Mouse (Mus musculus) spleen, postnatal 10 days (tissue): ENCODE results near the gene 4930578C19Rik.
A peak's percentile ranks its signal among the peaks of the same experiment; 100 is the strongest.
"Not testable (repeated sequence)": the region's sequence is repeated elsewhere in the genome, so short reads cannot be mapped to it uniquely, and the experiment has no call there.

Source experiments
- DNase-seq, 2 experiments: peaks; one replicate each; pipeline ENCODE4 v3.0.0; 2021 to 2022; ENCODE audit warnings: low spot score in 2 of 2

Gene 4930578C19Rik

DNA sequence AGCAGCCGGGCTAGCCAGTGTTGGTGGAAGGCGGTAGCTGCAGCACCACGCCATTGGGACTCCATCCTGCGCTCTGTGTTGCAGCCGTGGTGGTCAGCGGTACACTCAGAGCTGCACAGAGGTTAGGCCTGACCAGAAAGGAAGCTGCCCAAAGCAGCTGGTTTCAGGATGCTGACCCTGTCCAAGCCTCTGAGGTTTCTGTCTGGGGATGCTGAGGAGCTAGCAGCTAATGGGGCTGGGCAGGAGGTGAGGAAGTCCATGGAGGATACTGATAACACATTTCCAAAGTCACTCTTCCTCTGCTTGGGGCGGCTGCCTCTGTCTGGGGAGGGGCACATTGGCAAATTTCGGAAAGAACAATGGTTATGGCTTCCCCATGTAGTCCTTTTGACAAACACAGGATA, at the start of gene 4930578C19Rik:
TSS of gene 4930578C19Rik (minus strand) at position 200 of the 404 bp plus-strand sequence.
- no peak for DNase-seq

DNA sequence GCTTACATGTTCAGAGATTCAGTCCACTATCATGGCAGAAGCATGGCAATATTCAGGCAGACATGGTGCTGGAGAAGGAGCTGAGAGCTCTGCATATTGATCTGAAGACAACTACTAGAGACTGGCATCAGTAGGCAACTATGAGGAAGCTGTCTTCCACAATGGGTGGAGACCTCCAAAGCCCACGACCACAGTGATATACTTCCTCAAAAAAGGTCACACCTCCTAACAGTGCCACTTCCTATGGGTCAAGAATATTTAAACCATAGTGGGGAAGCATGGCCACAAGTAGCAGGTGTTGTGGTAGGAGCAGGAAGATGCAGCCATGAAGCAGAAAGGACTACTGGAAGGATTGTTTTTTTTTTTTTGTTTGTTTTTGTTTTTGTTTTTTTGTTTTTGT, 6.5 kb upstream of the 4930578C19Rik start:
- DNase-seq, result no peak

DNA sequence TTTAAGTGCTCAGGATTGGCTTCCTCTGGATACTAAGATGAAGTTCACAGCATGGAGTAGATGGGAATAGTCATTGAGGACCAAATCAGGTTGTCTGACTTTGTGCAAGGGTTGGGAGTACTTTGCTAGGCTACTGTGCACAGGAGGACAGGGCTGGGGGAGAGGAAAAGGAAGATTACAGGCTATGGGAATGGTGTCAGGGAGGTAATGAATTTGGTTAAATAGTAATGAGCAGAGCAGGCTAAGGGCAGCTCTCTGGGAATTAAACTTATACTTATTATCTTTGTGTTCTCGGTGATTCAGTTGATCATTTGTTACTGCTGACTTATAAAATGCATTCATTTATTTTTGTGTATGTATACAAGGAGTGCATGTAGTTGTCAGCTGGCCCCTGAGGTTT, 1.7 kb upstream of the 4930578C19Rik start:
- DNase-seq, result no peak

DNA sequence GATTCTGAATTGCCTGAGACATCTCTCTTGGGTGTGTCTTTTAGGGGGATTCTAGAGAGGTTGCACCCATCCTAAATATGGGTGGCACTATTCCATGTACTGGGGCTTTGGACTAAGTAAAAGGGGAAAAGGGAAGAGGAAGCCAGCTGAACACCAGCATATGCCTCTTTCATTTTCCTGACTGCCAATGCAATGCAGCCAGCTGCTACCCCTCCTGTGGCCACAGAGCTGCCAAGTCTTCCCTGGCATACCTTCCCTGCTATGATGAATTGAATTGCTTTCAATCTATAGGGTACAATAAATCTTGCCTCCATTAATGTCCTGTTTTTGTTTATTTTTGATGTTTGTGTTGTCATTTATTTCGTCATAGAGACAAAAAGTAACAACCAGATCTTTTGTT, 9.6 kb downstream of the 4930578C19Rik start:
- no peak for DNase-seq

DNA sequence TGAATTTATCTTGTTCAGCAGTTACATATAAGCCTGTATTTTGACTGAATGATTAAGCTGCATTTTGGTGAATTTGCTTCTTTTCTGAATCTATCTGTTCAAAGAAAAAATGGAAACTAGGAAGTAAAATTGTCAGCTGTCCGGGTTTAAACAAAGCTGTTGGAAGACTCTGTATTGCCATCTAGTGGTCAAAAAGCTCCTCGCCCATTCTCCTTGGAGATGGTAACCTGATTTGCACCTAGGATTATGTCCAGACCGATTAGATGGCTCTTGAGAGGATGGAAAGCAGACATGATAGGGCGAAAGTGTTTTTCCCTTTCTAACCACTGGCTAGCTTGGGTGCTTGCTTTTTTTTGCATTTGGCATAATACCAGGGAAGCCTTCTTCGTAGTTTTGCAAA, 19.1 kb downstream of the 4930578C19Rik start:
- peak in 1 of 2 experiments; percentile 21 for DNase-seq

DNA sequence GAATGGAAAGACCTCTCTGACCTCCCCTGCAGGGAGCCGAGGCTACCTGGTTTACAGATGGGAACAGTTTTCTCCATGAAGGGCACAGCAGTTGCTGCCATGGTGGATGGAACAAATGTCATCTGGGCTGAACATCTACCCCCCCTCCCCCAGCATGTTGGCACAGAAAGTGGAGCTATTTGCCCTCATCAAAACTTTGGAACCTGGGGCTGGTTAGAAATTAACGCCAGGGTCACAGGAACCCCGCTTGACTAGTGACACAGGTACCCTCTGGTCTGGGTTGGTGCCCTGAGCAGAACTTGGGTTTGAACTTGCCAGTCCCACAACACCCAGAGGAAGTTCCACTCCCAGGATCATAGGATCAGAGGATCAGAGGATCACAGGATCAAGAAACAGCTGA, 35.7 kb downstream of the 4930578C19Rik start:
- DNase-seq, result no peak

DNA sequence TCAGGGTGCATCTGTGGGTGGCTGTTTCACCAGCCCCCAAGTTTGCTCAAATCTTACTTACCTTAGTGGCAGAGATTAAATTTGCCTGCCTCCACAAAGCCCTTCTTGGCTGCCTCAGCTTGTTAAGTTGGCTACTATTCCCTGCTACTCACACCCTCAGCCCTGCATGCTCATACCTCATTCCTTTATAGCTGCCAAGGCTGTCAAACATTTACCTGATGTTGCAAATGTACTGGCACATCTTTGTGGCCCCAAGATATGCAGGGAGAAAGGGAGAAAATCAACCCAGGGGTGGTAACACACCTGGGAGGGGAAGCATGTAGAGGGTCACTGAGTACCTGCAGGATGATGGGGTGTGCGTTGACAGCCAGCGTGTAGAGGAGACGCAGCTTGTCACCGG, 38.0 kb downstream of the 4930578C19Rik start:
- DNase-seq, result no peak

DNA sequence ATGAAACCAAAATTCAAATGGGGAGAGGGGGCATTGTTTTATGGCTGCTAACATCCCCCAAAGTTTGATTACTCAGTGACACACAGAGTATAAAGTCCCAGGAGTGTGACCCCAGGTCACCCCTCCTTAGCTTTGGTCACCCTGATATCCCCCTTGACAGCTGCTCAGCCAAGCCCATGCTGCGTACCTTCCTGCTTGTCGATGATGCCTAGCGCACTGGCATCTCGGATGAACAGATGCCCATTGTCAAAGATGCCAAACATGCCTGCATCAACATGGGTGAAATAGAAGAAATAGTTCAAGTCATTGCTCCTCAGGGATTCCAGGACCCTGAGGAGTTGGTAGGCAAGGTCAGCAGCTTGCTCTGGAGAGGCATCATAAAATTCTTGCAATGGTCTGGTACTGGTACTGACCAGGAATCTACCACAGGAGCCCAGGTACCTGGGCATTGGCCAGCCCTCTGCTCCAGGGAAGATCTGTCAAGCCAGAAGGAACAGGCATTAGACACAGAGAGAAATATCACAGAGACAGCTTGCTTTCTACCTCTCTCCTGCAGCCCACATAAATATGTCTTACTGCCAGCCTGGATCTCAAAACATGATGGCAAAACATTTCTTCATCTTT, 40.9 kb downstream of the 4930578C19Rik start:
- no peak for DNase-seq

DNA sequence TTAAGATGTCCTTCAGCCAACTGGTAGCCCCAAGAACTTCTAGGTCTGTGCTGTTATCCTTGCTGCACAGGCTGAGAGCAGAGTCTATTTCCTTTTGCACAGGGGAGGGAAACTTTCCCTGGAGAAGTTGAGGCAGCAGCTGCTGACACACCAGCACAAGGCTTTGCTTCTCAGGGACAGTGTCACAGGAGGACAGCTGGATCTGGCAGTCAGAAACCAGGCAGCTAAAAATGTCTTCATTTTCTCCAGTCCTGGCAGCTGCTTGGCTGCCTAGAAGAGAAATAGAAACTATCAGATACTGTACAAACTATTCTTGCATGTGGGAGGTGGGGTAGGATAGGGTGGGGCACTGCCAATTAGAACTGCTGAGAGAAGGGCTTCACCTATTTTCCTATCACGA, 42.2 kb downstream of the 4930578C19Rik start:
- DNase-seq, result no peak

DNA sequence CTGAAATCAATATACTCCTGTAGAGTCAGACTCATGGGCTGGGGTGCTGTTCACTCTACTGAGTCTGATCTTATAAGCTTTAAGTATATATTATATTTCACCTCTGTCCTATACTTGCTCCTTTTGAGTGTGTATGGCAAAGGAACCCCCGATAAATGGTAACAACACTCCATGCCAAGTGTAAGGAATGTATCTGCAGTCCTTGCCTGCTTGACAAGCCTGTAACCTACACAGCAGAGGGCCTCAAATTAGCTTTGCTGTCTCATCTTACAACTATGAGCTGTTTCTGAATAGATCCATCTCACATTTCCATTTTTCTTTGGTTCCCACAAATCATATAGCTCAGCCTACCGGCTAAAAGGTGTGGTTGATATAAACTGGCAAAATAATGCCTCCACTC, 46.6 kb downstream of the 4930578C19Rik start:
- DNase-seq, result no peak

DNA sequence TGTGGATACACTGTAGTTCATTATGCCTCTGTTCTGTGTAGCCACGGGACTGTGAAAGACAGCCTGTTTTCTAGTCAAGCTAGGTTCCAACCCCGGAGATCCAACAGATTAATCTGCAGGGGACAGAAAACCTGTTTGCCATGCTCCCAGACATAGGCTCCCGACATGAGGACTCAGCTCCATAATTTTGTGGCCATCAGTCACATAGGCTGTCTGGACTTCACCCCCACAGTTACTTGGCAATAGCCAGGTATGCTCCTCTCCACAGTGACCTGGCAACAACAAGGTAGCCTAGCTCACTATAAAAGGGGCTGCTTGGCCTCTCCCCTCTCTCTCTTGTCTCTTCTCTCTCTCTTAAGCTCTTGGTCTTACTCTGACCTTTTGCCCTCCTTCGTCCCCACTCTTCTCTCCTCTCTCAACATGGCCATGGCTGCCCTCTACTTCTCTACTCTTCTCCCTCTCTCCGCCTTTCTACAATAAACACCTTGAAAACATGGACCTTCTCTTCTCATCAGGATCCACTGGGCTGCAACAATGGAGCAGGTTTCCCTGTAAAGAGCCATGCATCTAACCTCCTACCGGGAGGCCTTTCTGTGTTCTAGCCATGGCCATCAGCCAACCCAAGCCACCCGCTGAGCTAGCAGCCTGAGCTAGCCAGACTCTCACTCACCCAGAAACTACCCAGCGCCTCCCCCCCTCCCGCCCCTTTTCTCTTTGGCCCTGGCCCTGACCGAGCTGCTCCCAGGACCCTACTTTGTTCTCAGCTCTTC, 49.9 kb downstream of the 4930578C19Rik start:
- DNase-seq, result no peak

DNA sequence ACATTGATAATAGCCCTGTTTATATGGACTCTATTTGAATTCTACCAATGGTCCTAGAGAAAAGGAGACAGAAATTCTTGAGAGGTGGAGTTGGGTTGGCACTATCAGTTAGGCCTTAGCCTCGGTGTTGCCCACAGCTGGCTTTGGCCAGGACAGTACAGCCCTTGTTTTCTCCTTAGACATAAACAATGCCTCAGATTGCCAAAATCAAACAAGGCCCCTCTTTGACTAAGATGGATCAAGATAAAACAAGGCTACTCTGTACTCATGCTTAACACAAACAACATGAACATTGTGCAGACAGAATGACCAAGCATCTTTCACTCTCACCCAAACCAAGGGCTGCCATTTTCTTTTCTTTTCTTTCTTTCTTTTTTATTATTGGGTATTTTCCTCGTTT, 51.6 kb downstream of the 4930578C19Rik start:
- no peak for DNase-seq

DNA sequence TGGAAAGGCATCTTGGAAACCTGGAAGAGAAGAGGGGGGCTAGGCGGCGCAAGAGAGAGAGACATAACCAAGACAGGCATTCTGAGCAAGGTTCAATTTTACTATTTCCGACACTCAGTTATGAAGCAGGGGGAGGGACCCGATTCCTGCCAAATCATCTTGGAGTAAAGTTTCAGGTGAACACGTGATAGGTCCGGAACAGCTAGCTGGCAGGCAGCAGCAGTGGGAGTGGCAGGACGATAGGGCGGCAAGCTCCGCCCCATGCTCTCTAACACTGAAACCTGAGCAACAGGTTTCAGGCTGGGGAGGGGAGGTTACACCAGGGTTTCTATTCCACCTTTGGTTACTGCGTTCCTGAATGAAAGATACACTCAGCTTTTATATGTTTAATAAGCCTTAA, 58.9 kb downstream of the 4930578C19Rik start:
- no peak for DNase-seq

DNA sequence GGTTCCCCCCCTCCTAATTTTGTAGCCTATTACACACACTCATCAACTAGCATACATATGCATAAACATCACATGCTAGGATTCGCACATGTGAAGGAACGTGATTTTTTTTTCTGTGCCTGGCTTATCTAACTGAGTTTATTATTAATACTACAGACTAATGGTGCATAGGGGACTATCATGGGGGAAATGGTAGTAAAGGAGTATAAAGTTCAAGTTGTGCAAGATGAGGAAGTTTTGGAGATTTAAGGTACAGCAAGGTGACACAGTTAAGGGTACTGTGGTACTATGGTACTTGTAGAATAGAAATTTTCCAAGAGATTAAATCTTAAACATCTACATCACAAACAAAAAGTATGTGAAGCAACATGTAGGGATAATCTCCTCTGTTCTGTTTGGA, 64.5 kb downstream of the 4930578C19Rik start:
- DNase-seq, result no peak

DNA sequence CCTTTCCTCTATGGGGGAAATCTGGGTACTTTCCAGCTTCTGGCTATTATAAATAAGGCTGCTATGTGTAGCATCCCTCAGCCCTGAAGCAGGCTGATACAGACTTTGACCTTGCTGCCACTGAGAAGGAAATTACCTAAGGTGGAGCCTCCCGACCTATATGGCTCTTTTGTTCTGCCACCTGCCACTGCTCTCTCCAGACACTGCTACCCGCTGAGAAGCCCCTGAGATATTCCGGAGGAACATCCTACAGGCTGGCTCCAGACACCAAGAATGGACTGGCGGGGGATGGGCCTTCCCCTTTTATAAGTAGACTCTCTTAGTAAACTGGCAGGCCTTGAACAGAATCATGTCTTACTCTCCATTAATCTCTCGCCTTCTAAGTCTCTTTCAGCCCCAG, 77.0 kb downstream of the 4930578C19Rik start:
- not testable (repeated sequence) for DNase-seq
